Comparison of ENCODE assay signal across 12 mouse cellular contexts in genomic region chr7:137266575-137266974, GRCm38 (mm10). TPM values are rescaled to one million over a fixed set of nuclear protein-coding genes. Genes with fewer than 3 reads are reported as not detected.
DNase-seq lines count a peak whose midpoint lies in the region; ATAC-seq lines count a peak whose summit lies in the region.
"Had no signal": no experiment of that assay in that cellular context is flagged by ENCODE, and none has a peak within 500 bp of the region (broad histone marks: within the 10 kb centered on the region; RNA-seq: fewer than 3 reads in every experiment).

No protein-coding gene starts in this region.

- 7% methylated on average over 17 of the region's 17 CpGs for WGBS in heart, embryonic 10.5 days
- WGBS in forebrain, embryonic 14.5 days, result 13% methylated on average over 17 of the region's 17 CpGs
- 13% methylated on average over 17 of the region's 17 CpGs for WGBS in midbrain, embryonic 11.5 days

- no peaks in the 10 kb centered on the region for H3K36me3 ChIP-seq in heart, embryonic 10.5 days
- H3K36me3 ChIP-seq in forebrain, embryonic 14.5 days (ENCODE audit: control insufficient read depth, insufficient read depth, low read length), result no peaks in the 10 kb centered on the region
- H3K36me3 ChIP-seq in midbrain, embryonic 11.5 days (ENCODE audit: control insufficient read depth, insufficient read depth, low read length), result no peaks in the 10 kb centered on the region
- H3K36me3 ChIP-seq: liver, embryonic 15.5 days had no signal

- peaks cover 32% of the 10 kb centered on the region for H3K4me1 ChIP-seq in heart, embryonic 10.5 days
- H3K4me1 ChIP-seq in forebrain, embryonic 14.5 days (ENCODE audit: control insufficient read depth, insufficient read depth, low read length), result peaks cover 2% of the 10 kb centered on the region; the same call in 1 of the 2 replicates
- peaks cover 26% of the 10 kb centered on the region for H3K4me1 ChIP-seq in midbrain, embryonic 11.5 days (ENCODE audit: control insufficient read depth, insufficient read depth, low read length)
- H3K4me1 ChIP-seq: liver, embryonic 15.5 days had no signal

- H3K27me3 ChIP-seq in heart, embryonic 10.5 days (ENCODE audit: insufficient read depth, poor library complexity, severe bottlenecking), result peaks cover 53% of the 10 kb centered on the region
- peaks cover 24% of the 10 kb centered on the region for H3K27me3 ChIP-seq in forebrain, embryonic 14.5 days (replicated peaks; ENCODE audit: control insufficient read depth, insufficient read depth, low read length)
- no peaks in the 10 kb centered on the region for H3K27me3 ChIP-seq in midbrain, embryonic 11.5 days (ENCODE audit: control insufficient read depth, insufficient read depth, low read length)

- H3K4me2 ChIP-seq in forebrain, embryonic 14.5 days (ENCODE audit: low read length), result no peak overlapping the region
- H3K4me2 ChIP-seq in midbrain, embryonic 11.5 days, result peak overlapping the region; percentile 8; the same call in 1 of the 2 replicates
- H3K4me2 ChIP-seq: liver, embryonic 15.5 days had no signal

- H3K9ac ChIP-seq in forebrain, embryonic 14.5 days (ENCODE audit: low read length), result peak overlapping the region; percentile 21; the same call in 1 of the 2 replicates
- H3K9ac ChIP-seq in midbrain, embryonic 11.5 days (ENCODE audit: low read length), result no peak overlapping the region
- H3K9ac ChIP-seq: liver, embryonic 15.5 days had no signal

- 0 out of 2 replicates have a peak, but pooled peaks have one; percentile 32 for ATAC-seq in forebrain, embryonic 14.5 days
- peak; percentile 72 for ATAC-seq in midbrain, embryonic 11.5 days (ENCODE audit: low FRiP score)
- ATAC-seq in erythroid progenitor cell, adult 5-6 weeks (replicated peaks; ENCODE audit: low FRiP score, poor library complexity, severe bottlenecking), result no peak

- intact Hi-C loops in gastrocnemius, postnatal 14 days (cut with DNase I; ENCODE audit: low total_unique reads), result no loop called here

- DNase-seq in heart, embryonic 10.5 days (ENCODE audit: low spot score), result no peak
- DNase-seq in heart, adult 8-10 months (ENCODE audit: low spot score), result no peak
- peak; percentile 17 for DNase-seq in Muller cell, postnatal 12 days (ENCODE audit: inconsistent ontology term)
- DNase-seq in forebrain, embryonic 14.5 days (ENCODE audit: low spot score), result no peak
- DNase-seq in midbrain, embryonic 11.5 days (ENCODE audit: low spot score, missing footprints), result no peak
- no peak for DNase-seq in urinary bladder, adult 18-20 months (ENCODE audit: low spot score in 2 of 2)
- no peak for DNase-seq in gastrocnemius, postnatal 14 days
- DNase-seq: B cell, adult 2 months; heart, postnatal 36 days had no signal

- peak overlapping the region; percentile 64; the same call in 1 of the 2 replicates for H3K27ac ChIP-seq in heart, embryonic 10.5 days
- no peak overlapping the region for H3K27ac ChIP-seq in forebrain, embryonic 14.5 days (ENCODE audit: low read depth, low read length)
- H3K27ac ChIP-seq in midbrain, embryonic 11.5 days (ENCODE audit: low read depth, low read length), result no peak overlapping the region
- H3K27ac ChIP-seq: layer of hippocampus, adult 2 months; liver, embryonic 15.5 days had no signal

- no peaks in the 10 kb centered on the region for H3K9me3 ChIP-seq in heart, embryonic 10.5 days
- no peaks in the 10 kb centered on the region for H3K9me3 ChIP-seq in forebrain, embryonic 14.5 days (replicated peaks; ENCODE audit: control insufficient read depth, low read length)
- no peaks in the 10 kb centered on the region for H3K9me3 ChIP-seq in midbrain, embryonic 11.5 days (ENCODE audit: control insufficient read depth, low read length)
- H3K9me3 ChIP-seq: liver, embryonic 15.5 days had no signal

- peak overlapping the region; percentile 36 for H3K4me3 ChIP-seq in heart, embryonic 10.5 days
- no peak overlapping the region for H3K4me3 ChIP-seq in forebrain, embryonic 14.5 days (ENCODE audit: low read depth, low read length)
- no peak overlapping the region for H3K4me3 ChIP-seq in midbrain, embryonic 11.5 days (ENCODE audit: low read depth, low read length)
- H3K4me3 ChIP-seq: layer of hippocampus, adult 2 months; liver, embryonic 15.5 days had no signal

RNA-seq across cellular contexts. Expression of gene Ebf3, which starts 47.7 kb away (rescaled TPM):
- polyA plus RNA-seq in heart, embryonic 10.5 days (2016; fragmentation: Nextera tagmentation; extraction: Ambion mirVana), result 1.3 and 3.5 TPM in 2 replicates
- total RNA-seq in heart, adult 8-10 months (2022), result 1 to 10 TPM; 5.0 to 9.3 (median 7.6) TPM
- 0.89 and 1.2 TPM in 2 replicates for polyA plus RNA-seq in forebrain, embryonic 14.5 days (2014; fragmentation: Nextera tagmentation; extraction: Ambion mirVana)
- polyA plus RNA-seq in midbrain, embryonic 11.5 days (2014; fragmentation: Nextera tagmentation; extraction: Ambion mirVana), result 11.2 and 12.7 TPM in 2 replicates
- total RNA-seq in erythroid progenitor cell, adult 5-6 weeks (2015; ENCODE audit: low replicate concordance), result 0.72 TPM in 1 of 2 replicates, not detected in the other
- total RNA-seq in erythroid progenitor cell, adult 5-6 weeks (2017; ENCODE audit: low replicate concordance), result 0.08 and 1.4 TPM in 2 replicates
- total RNA-seq in gastrocnemius, postnatal 14 days (2021), result 10 to 100 TPM in 1 of 2 experiments, 1 to 10 TPM in 1; 9.6 to 12.4 TPM
